ENCODE assay signal across 11 mouse cellular contexts in the genomic region with DNA sequence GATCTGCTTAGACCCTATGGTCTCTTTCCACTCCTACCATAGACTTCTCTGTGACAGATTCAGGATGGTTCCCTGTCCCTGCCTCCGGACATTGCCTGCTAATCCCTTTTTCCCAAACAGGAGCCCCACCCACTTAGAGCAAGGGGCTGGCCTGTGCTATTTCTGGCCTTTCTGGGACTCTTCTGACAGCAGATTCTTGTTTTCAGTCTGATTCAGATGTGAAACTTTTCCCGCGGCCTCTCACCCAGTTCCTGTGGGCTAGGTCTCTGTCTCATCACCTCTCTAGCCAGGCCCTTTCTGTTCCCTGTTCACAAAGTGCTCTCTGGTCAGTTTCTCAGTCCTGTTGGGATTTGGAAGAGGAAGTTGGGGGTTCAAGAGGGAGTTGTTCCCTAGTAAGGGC. TPM values are rescaled to one million over a fixed set of nuclear protein-coding genes. Genes with fewer than 3 reads are reported as not detected.
A peak's percentile ranks its signal among the peaks of the same experiment; 100 is the strongest.
DNase-seq lines count a peak whose midpoint lies in the region; ATAC-seq and TF ChIP-seq lines count a peak whose summit lies in the region.
"Had no signal": no experiment of that assay in that cellular context is flagged by ENCODE, and none has a peak within 500 bp of the region (broad histone marks: within the 10 kb centered on the region; RNA-seq: fewer than 3 reads in every experiment).

No protein-coding gene starts in this region.

- H3K27ac ChIP-seq in intestine, embryonic 14.5 days (ENCODE audit: low read depth) = no peak overlapping the region
- no peak overlapping the region for H3K27ac ChIP-seq in neural tube, embryonic 14.5 days (ENCODE audit: low read depth, low read length)

- TF ChIP-seq POLR2A in lung, adult 2 months (IDR thresholded peaks at IDR 0.05; ENCODE audit: borderline replicate concordance, extremely low read depth, low read depth, low read length) = no peak

- WGBS in lung, adult 2 months = 46% methylated on average over 3 of the region's 3 CpGs
- WGBS in intestine, embryonic 14.5 days = 14% methylated on average over 3 of the region's 3 CpGs
- 49% methylated on average over 3 of the region's 3 CpGs for WGBS in neural tube, embryonic 14.5 days

- peak; percentile 33; the same call in 1 of the 2 replicates for ATAC-seq in granulocyte monocyte progenitor cell, adult 5-6 weeks (replicated peaks; ENCODE audit: poor library complexity, severe bottlenecking)
- ATAC-seq in intestine, embryonic 14.5 days (replicated peaks; ENCODE audit: low FRiP score, low TSS enrichment, low read depth) = no peak
- no peak for ATAC-seq in neural tube, embryonic 14.5 days (ENCODE audit: low read depth)

- no peak overlapping the region for H3K4me3 ChIP-seq in lung, adult 2 months (replicated peaks; ENCODE audit: extremely low read depth, low read depth, low read length)
- H3K4me3 ChIP-seq in intestine, embryonic 14.5 days (ENCODE audit: low read depth, low read length) = no peak overlapping the region
- H3K4me3 ChIP-seq in neural tube, embryonic 14.5 days (ENCODE audit: low read depth, low read length) = no peak overlapping the region

- H3K9ac ChIP-seq in intestine, embryonic 14.5 days (ENCODE audit: low read length) = no peak overlapping the region
- no peak overlapping the region for H3K9ac ChIP-seq in neural tube, embryonic 14.5 days (replicated peaks; ENCODE audit: low read depth, low read length)

- H3K36me3 ChIP-seq in intestine, embryonic 14.5 days (ENCODE audit: control insufficient read depth, insufficient read depth, low read length) = no peaks in the 10 kb centered on the region
- H3K36me3 ChIP-seq in neural tube, embryonic 14.5 days (ENCODE audit: control insufficient read depth, insufficient read depth, low read length) = no peaks in the 10 kb centered on the region

- peak overlapping the region; percentile 52; the same call in 1 of the 2 replicates for H3K4me2 ChIP-seq in intestine, embryonic 14.5 days (ENCODE audit: low read length)
- H3K4me2 ChIP-seq in neural tube, embryonic 14.5 days (ENCODE audit: low read depth, low read length) = peak overlapping the region; percentile 42; the same call in 1 of the 2 replicates

- 0 out of 2 replicates have a peak, but pooled peaks cover 4% of the 10 kb centered on the region for H3K27me3 ChIP-seq in intestine, embryonic 14.5 days (replicated peaks; ENCODE audit: control insufficient read depth, insufficient read depth, low read length)
- no peaks in the 10 kb centered on the region for H3K27me3 ChIP-seq in neural tube, embryonic 14.5 days (ENCODE audit: control insufficient read depth, insufficient read depth, low read length)

- peak; percentile 9 to 15 for DNase-seq in lung, adult 18-20 months
- DNase-seq in lung, adult 2 months = no peak
- no peak for DNase-seq in intestine, embryonic 14.5 days (ENCODE audit: low spot score)
- DNase-seq in cerebellum, postnatal 25 days = no peak
- no peak for DNase-seq in layer of hippocampus, postnatal 36 days
- no peak for DNase-seq in layer of hippocampus, adult 9-10 months (ENCODE audit: low spot score)
- DNase-seq: cerebellum, adult 8-10 months had no signal

- no peaks in the 10 kb centered on the region for H3K9me3 ChIP-seq in intestine, embryonic 14.5 days (ENCODE audit: control insufficient read depth, low read length)
- H3K9me3 ChIP-seq in neural tube, embryonic 14.5 days (ENCODE audit: control insufficient read depth, low read length) = no peaks in the 10 kb centered on the region
- H3K9me3 ChIP-seq: G1E had no signal

- no peaks in the 10 kb centered on the region for H3K4me1 ChIP-seq in lung, adult 2 months (ENCODE audit: control insufficient read depth, insufficient read depth, low read length)
- H3K4me1 ChIP-seq in intestine, embryonic 14.5 days (replicated peaks; ENCODE audit: control insufficient read depth, insufficient read depth, low read length) = peaks cover 8% of the 10 kb centered on the region; the same call in 1 of the 2 replicates
- H3K4me1 ChIP-seq in neural tube, embryonic 14.5 days (ENCODE audit: control insufficient read depth, insufficient read depth, low read length) = peaks cover 28% of the 10 kb centered on the region

- TF ChIP-seq CTCF in lung, adult 2 months (IDR thresholded peaks at IDR 0.05; ENCODE audit: insufficient read depth, low read length) = no peak

RNA-seq across cellular contexts. Expression of a gene that starts 12.1 kb away (rescaled TPM):
- 6.8 and 8.0 TPM in 2 replicates for polyA plus RNA-seq in lung, adult 2 months (2012; rRNA removed)
- total RNA-seq in granulocyte monocyte progenitor cell, adult 5-6 weeks (2014; fragmentation: Nextera tagmentation) = 6.6 and 7.2 TPM in 2 replicates
- 2.3 and 3.3 TPM in 2 replicates for total RNA-seq in granulocyte monocyte progenitor cell, adult 5-6 weeks (2017)
- polyA plus RNA-seq in intestine, embryonic 14.5 days (2014; fragmentation: Nextera tagmentation; extraction: Ambion mirVana) = 6.8 and 7.1 TPM in 2 replicates
- 99.0 and 99.6 TPM in 2 replicates for polyA plus RNA-seq in neural tube, embryonic 14.5 days (2014; fragmentation: Nextera tagmentation; extraction: Ambion mirVana)
- total RNA-seq in layer of hippocampus, postnatal 36 days (2021) = 10 to 100 TPM; 95.3 to 97.7 TPM

RNA-seq across cellular contexts. Expression of a gene that starts 22.9 kb away (rescaled TPM):
- polyA plus RNA-seq in lung, adult 2 months (2012; rRNA removed) = 6.9 and 9.0 TPM in 2 replicates
- not detected in 2 replicates for total RNA-seq in granulocyte monocyte progenitor cell, adult 5-6 weeks (2014; fragmentation: Nextera tagmentation)
- total RNA-seq in granulocyte monocyte progenitor cell, adult 5-6 weeks (2017) = not detected in 2 replicates
- 11.6 and 12.3 TPM in 2 replicates for polyA plus RNA-seq in intestine, embryonic 14.5 days (2014; fragmentation: Nextera tagmentation; extraction: Ambion mirVana)
- polyA plus RNA-seq in neural tube, embryonic 14.5 days (2014; fragmentation: Nextera tagmentation; extraction: Ambion mirVana) = 98.6 and 110 TPM in 2 replicates
- total RNA-seq in layer of hippocampus, postnatal 36 days (2021) = 100 to 1,000 TPM in 1 of 2 experiments, 10 to 100 TPM in 1; 99.1 to 123 TPM
- total RNA-seq: G1E had no signal
- polyA plus RNA-seq: G1E had no signal

RNA-seq across cellular contexts. Expression of a gene that starts 50.0 kb away (rescaled TPM):
- polyA plus RNA-seq in lung, adult 2 months (2012; rRNA removed) = not detected in 2 replicates
- total RNA-seq in granulocyte monocyte progenitor cell, adult 5-6 weeks (2014; fragmentation: Nextera tagmentation) = not detected in 2 replicates
- total RNA-seq in granulocyte monocyte progenitor cell, adult 5-6 weeks (2017) = not detected in 2 replicates
- not detected in 2 replicates for polyA plus RNA-seq in intestine, embryonic 14.5 days (2014; fragmentation: Nextera tagmentation; extraction: Ambion mirVana)
- polyA plus RNA-seq in neural tube, embryonic 14.5 days (2014; fragmentation: Nextera tagmentation; extraction: Ambion mirVana) = not detected in 2 replicates
- total RNA-seq in layer of hippocampus, postnatal 36 days (2021) = 1 to 10 TPM; 1.3 to 1.6 TPM
- total RNA-seq: G1E; left cerebral cortex, postnatal 36 days had no signal
- polyA plus RNA-seq: G1E had no signal

Comparison
In these comparisons a context has a peak if more than half of its experiments do, and no peak if none do; other contexts are left out.
1. DNase-seq: peak in lung, adult 18-20 months (2 of 2); none in lung, adult 2 months (single experiment), intestine, embryonic 14.5 days (single experiment), cerebellum, postnatal 25 days (0 of 2), layer of hippocampus, postnatal 36 days (0 of 2) and layer of hippocampus, adult 9-10 months (single experiment).
2. RNA of a gene that starts 12.1 kb away (polyA plus RNA-seq): 99.0 to 99.6 TPM in neural tube, embryonic 14.5 days; 6.8 to 8.0 TPM in lung, adult 2 months and 6.8 to 7.1 TPM in intestine, embryonic 14.5 days; every median in the first group is over 10 times any median in the second.